Mouse (Mus musculus) heart, embryonic 11.5 days (tissue): ENCODE data around the gene Rnf169. TPM values are rescaled to one million over a fixed set of nuclear protein-coding genes. Genes with fewer than 3 reads are reported as not detected.

ENCODE experiments used
- ATAC-seq: fragments of 200-750 bp; cut with Nextera tagmentation; replicated peaks from 2 replicates; pipeline ENCODE4 v1.8.0; 2017; ENCODE audit warnings: moderate library complexity; ENCODE audit not compliant: insufficient number of reproducible peaks, low FRiP score, low TSS enrichment
- H3K27ac ChIP-seq: fragments of 300-500 bp; sonication (generic); 2 replicates; pipeline ENCODE4 v1.5.1; 2014; ENCODE audit warnings: mild to moderate bottlenecking, low read depth, low read length
- H3K27me3 ChIP-seq: fragments of 300-500 bp; sonication (generic); 2 replicates; pipeline ENCODE4 v1.6.1; 2014; ENCODE audit warnings: mild to moderate bottlenecking, low read length, mixed read lengths; ENCODE audit not compliant: control insufficient read depth, insufficient read depth
- H3K36me3 ChIP-seq: fragments of 300-500 bp; sonication (generic); 2 replicates; pipeline ENCODE4 v1.6.1; 2014; ENCODE audit warnings: mild to moderate bottlenecking, low read length, moderate library complexity, mixed read lengths; ENCODE audit not compliant: control insufficient read depth, insufficient read depth
- H3K4me1 ChIP-seq: fragments of 300-500 bp; sonication (generic); 2 replicates; pipeline ENCODE4 v1.6.1; 2014; ENCODE audit warnings: low read length; ENCODE audit not compliant: control insufficient read depth, insufficient read depth
- H3K4me2 ChIP-seq: fragments of 300-500 bp; sonication (generic); 2 replicates; pipeline ENCODE4 v1.6.1; 2014; ENCODE audit warnings: mild to moderate bottlenecking, moderate library complexity
- H3K4me3 ChIP-seq: fragments of 300-500 bp; sonication (generic); 2 replicates; pipeline ENCODE4 v1.5.1; 2014; ENCODE audit warnings: low read depth, low read length
- H3K9ac ChIP-seq: fragments of 300-500 bp; sonication (generic); 2 replicates; pipeline ENCODE4 v1.6.1; 2014; ENCODE audit warnings: mild to moderate bottlenecking, low read depth, low read length, moderate library complexity
- H3K9me3 ChIP-seq: fragments of 300-500 bp; sonication (generic); replicated peaks from 2 replicates; pipeline ENCODE4 v1.6.1; 2016; ENCODE audit warnings: low read length; ENCODE audit not compliant: control insufficient read depth
- WGBS: fragments of 180-500 bp; shearing (Covaris S2); extraction: QIAGEN DNeasy Blood & Tissue Kit; methylation state at CpG from one replicate; pipeline ENCODE4 v1.1.7; 2014; ENCODE audit not compliant: insufficient replicate concordance; 5-methylcytosine and 5-hydroxymethylcytosine counted together
- polyA plus RNA-seq: library from polyadenylated mRNA; unstranded; fragments of >200 nt; fragmentation: Nextera tagmentation; extraction: Ambion mirVana; gene quantifications from 2 replicates; pipeline ENCODE4 v1.2.1, GENCODE M21; 2014

Gene Rnf169
- polyA plus RNA-seq, 1 experiment from 2014 or later: 4.7 TPM

GRCm38 (mm10) chr7:99919971-99920370, 60.3 kb downstream of the Rnf169 start:
- no peak overlapping the region for H3K4me2 ChIP-seq
- no peak for ATAC-seq
- H3K9ac ChIP-seq: no peak overlapping the region
- H3K27ac ChIP-seq: no peak overlapping the region
- H3K4me1 ChIP-seq: peaks cover 8% of the 10 kb centered on the region
- no peak overlapping the region for H3K4me3 ChIP-seq
- 85% methylated on average over 6 of the region's 6 CpGs for WGBS
- no peaks in the 10 kb centered on the region for H3K9me3 ChIP-seq
- H3K36me3 ChIP-seq: no peaks in the 10 kb centered on the region; the same call in 1 of the 2 replicates
- peaks cover 25% of the 10 kb centered on the region for H3K27me3 ChIP-seq

DNA sequence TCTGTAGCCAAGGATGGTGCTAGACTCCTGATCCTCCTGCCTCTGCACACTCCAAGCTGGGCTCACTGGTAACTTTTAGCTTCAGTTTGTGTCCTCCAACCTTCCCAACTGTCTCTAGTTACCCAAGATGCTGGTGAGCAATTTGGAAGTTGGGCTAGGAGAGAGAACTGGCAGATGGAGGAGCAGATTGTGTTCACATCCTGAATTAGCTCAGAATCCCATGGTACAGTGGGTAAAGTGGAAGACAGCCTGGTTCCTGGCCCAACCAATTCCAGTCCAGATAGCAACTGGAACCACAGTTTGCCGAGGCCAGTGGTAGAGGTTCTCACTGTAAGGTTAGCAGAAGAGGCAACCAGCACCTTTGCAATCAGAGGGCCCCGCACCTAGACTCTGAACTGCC, 61.1 kb downstream of the Rnf169 start:
- no peak overlapping the region for H3K4me2 ChIP-seq
- no peak overlapping the region for H3K9ac ChIP-seq
- WGBS: 96% methylated on average over 2 of the region's 2 CpGs
- no peak for ATAC-seq
- H3K9me3 ChIP-seq: no peaks in the 10 kb centered on the region
- no peaks in the 10 kb centered on the region; the same call in 1 of the 2 replicates for H3K36me3 ChIP-seq
- H3K4me3 ChIP-seq: no peak overlapping the region
- peaks cover 8% of the 10 kb centered on the region for H3K4me1 ChIP-seq
- H3K27ac ChIP-seq: no peak overlapping the region
- H3K27me3 ChIP-seq: peaks cover 31% of the 10 kb centered on the region

DNA sequence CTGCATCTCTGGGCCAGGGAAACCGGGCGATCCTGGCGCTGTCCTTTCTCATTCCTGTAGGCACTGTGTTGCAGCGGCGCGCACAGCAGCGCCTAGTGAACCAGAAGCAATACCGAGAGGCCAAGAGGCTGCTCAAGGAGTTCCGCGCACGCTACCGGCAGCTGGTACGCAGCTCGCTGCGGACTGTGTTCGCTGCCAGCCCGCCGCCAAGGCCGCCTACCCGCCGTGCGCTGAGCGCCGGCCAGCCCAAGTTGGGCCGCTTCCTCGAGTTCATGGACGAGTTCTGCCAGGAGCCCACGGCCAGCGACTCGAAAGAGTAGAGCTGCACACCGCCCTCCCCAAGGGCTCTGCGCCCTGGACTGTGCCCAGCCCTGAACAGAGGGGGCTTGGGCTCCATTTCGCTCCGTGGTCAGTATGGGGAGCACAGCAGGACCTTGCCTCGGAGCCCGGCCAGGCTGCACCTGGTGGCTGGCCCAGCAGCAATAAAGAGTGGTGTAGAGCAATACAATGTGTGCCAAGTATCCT, 62.9 kb downstream of the Rnf169 start:
- Histone ChIP-seq H3K4me3 (peak overlapping the region; percentile 45), H3K27ac (no peak overlapping the region), H3K9ac (peak overlapping the region; percentile 44; the same call in 1 of the 2 replicates), H3K27me3 (peaks cover 31% of the 10 kb centered on the region), H3K9me3 (no peaks in the 10 kb centered on the region), H3K4me1 (peaks cover 8% of the 10 kb centered on the region), H3K36me3 (no peaks in the 10 kb centered on the region; the same call in 1 of the 2 replicates), H3K4me2 (peak overlapping the region; percentile 92)
- 4% methylated on average over 36 of the region's 36 CpGs for WGBS
- peak; percentile 24; the same call in 1 of the 2 replicates for ATAC-seq

DNA sequence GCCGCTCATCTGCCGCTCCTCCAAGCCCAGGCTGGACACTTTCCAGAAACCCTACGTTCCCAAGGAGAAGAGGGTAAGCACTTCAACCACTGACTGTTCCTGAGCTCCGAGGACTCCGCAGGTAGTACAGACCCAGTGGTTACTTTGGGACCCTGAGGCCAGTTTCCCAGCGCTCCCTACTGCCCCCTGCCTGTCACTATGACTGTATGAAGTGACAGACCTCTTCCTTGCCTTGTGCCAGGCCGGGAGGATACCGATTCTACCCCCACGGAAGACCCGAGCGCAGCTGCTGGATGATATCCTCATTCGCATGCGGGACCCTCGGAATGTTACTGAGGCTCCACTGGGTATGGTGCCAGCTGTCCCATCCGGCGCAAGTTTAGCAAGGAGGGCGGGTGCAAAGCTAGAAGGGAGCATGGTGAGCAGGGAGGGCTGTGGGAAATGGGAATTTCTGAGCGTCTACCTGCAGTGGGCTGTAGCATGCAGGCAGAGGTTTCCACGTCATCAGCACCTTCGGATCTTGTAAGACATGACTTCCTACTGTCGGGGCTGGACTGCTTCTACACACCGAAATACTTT, 63.4 kb downstream of the Rnf169 start:
- WGBS: 6% methylated on average over 22 of the region's 22 CpGs
- Histone ChIP-seq H3K36me3 (no peaks in the 10 kb centered on the region; the same call in 1 of the 2 replicates), H3K9ac (peak overlapping the region; percentile 44; the same call in 1 of the 2 replicates), H3K4me2 (peak overlapping the region; percentile 92), H3K27me3 (peaks cover 31% of the 10 kb centered on the region), H3K4me1 (peaks cover 8% of the 10 kb centered on the region), H3K9me3 (no peaks in the 10 kb centered on the region), H3K27ac (no peak overlapping the region), H3K4me3 (peak overlapping the region; percentile 45)
- peak; percentile 28; the same call in 1 of the 2 replicates for ATAC-seq

GRCm38 (mm10) chr7:99915511-99915910, 64.7 kb downstream of the Rnf169 start:
- peaks cover 31% of the 10 kb centered on the region for H3K27me3 ChIP-seq
- H3K4me2 ChIP-seq: no peak overlapping the region
- H3K4me3 ChIP-seq: no peak overlapping the region
- WGBS: 41% methylated on average over 2 of the region's 2 CpGs
- H3K36me3 ChIP-seq: no peaks in the 10 kb centered on the region; the same call in 1 of the 2 replicates
- no peak overlapping the region for H3K27ac ChIP-seq
- H3K9me3 ChIP-seq: no peaks in the 10 kb centered on the region
- peaks cover 6% of the 10 kb centered on the region for H3K4me1 ChIP-seq
- ATAC-seq: no peak
- no peak overlapping the region for H3K9ac ChIP-seq

GRCm38 (mm10) chr7:99914316-99914715, 65.9 kb downstream of the Rnf169 start:
- Histone ChIP-seq H3K27me3 (peaks cover 31% of the 10 kb centered on the region), H3K4me1 (peaks cover 6% of the 10 kb centered on the region), H3K4me3 (no peak overlapping the region), H3K36me3 (no peaks in the 10 kb centered on the region), H3K9ac (no peak overlapping the region), H3K9me3 (no peaks in the 10 kb centered on the region), H3K4me2 (no peak overlapping the region), H3K27ac (no peak overlapping the region)
- ATAC-seq: no peak
- 76% methylated on average over 10 of the region's 10 CpGs for WGBS

- Histone ChIP-seq H3K4me2 (no peak overlapping the region), H3K36me3 (no peaks in the 10 kb centered on the region), H3K9ac (no peak overlapping the region), H3K27ac (no peak overlapping the region), H3K4me1 (no peaks in the 10 kb centered on the region), H3K27me3 (peaks cover 10% of the 10 kb centered on the region), H3K4me3 (no peak overlapping the region), H3K9me3 (no peaks in the 10 kb centered on the region)
- ATAC-seq: no peak
- 76% methylated on average over 5 of the region's 5 CpGs for WGBS
These were observed 69.2 kb downstream of the Rnf169 start for GRCm38 (mm10) chr7:99911038-99911437.

GRCm38 (mm10) chr7:99907463-99907862, 72.8 kb downstream of the Rnf169 start:
- Histone ChIP-seq H3K9ac (no peak overlapping the region), H3K9me3 (no peaks in the 10 kb centered on the region), H3K27me3 (no peaks in the 10 kb centered on the region), H3K4me2 (no peak overlapping the region), H3K4me1 (peaks cover 5% of the 10 kb centered on the region; the same call in 1 of the 2 replicates), H3K27ac (no peak overlapping the region), H3K4me3 (no peak overlapping the region), H3K36me3 (no peaks in the 10 kb centered on the region)
- 63% methylated on average over 3 of the region's 3 CpGs for WGBS
- ATAC-seq: no peak

- H3K27me3 ChIP-seq: no peaks in the 10 kb centered on the region
- no peaks in the 10 kb centered on the region for H3K9me3 ChIP-seq
- H3K4me1 ChIP-seq: peaks cover 5% of the 10 kb centered on the region; the same call in 1 of the 2 replicates
- no peak overlapping the region for H3K4me3 ChIP-seq
- H3K36me3 ChIP-seq: no peaks in the 10 kb centered on the region
- H3K4me2 ChIP-seq: no peak overlapping the region
- WGBS: 82% methylated on average over 3 of the region's 3 CpGs
- no peak overlapping the region for H3K9ac ChIP-seq
- no peak for ATAC-seq
- H3K27ac ChIP-seq: no peak overlapping the region
These were observed 73.9 kb downstream of the Rnf169 start for GRCm38 (mm10) chr7:99906346-99906745.
